Mouse (Mus musculus): ENCODE measurements around the gene Dnaaf2. TPM values are rescaled to one million over a fixed set of nuclear protein-coding genes. Genes with fewer than 3 reads are reported as not detected.

Gene Dnaaf2
- polyA plus RNA-seq, 1 experiment = 22.3 TPM

DNA sequence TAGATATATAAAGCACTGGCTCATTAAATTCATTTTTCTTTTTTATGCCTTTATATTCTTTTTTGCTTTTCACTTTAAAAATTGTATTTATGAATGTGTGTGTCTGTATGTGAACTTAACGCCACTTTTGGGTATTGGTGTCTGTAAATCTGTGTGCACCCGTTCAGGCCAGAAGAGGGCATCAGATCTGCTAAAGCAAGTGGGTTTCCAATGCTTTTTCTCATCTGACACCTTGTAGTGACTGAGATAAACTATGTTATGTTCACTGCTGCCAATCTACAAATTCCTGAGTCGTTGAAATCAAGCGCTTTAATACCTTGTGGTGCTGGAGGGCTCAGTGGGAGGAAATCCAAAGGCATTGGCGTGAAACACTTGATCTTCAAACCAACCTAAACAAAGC lies 12.8 kb upstream of the Dnaaf2 start:
- Histone ChIP-seq H3K27me3 (ENCODE audit: control insufficient read depth, insufficient read depth, low read length) (no peaks in the 10 kb centered on the region), H3K4me1 (ENCODE audit: control insufficient read depth, insufficient read depth, low read length) (no peaks in the 10 kb centered on the region), H3K36me3 (ENCODE audit: control insufficient read depth, insufficient read depth, low read length) (no peaks in the 10 kb centered on the region), H3K27ac (ENCODE audit: control insufficient read depth, insufficient read depth, low read depth, low read length) (no peak overlapping the region), H3K4me3 (ENCODE audit: control insufficient read depth, low read depth, low read length) (no peak overlapping the region)
- no peak for TF ChIP-seq POLR2A (IDR thresholded peaks at IDR 0.05; ENCODE audit: control insufficient read depth, low read depth, low read length)
- no peak for TF ChIP-seq CTCF (IDR thresholded peaks at IDR 0.05; ENCODE audit: control insufficient read depth, insufficient read depth, insufficient replicate concordance, low read depth, low read length)

DNA sequence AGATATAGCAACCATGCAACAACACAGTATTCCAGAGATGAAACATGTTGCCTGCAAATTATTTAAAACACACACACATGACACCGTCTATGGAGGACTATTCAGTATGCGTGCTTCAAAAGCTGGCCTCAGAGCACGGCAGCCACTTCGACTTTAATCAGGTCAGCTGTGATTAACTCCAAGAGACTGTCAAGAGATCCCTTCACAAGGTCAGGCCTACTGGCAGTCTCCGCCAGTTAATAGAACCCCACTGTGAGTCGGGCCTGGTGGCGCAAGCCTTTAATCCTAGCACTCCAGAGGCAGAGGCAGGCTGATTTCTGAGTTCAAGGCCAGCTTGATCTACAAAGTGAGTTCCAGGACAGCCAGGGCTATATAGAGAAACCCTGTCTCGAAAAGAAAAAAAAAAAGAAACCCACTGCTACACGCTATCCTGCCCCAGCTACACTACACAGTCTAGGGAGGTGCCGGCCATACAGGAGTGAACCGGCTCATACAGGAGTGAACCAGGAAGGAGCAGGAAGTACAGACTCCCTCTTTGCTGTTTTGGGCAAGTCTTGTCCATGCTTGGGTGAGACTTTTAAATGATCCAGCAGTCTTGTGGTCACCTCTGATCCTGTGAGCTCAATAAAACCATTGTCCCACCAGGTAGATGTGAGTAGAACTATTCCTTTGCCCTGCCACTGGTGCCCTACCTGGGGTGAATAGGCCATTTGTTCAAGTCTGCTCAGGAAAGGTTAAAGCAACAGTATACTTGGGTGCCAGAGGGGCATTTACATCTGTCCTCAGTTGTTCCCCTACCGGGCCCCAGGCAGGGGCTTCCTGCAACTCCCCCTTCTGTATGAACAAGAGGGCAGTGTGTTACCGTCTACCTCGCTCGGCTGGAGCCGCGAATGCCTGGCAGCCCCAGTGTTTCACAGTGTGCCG lies 12.1 kb upstream of the Dnaaf2 start:
- Histone ChIP-seq H3K4me3 (ENCODE audit: control insufficient read depth, low read depth, low read length) (no peak overlapping the region), H3K36me3 (ENCODE audit: control insufficient read depth, insufficient read depth, low read length) (no peaks in the 10 kb centered on the region), H3K27ac (ENCODE audit: control insufficient read depth, insufficient read depth, low read depth, low read length) (no peak overlapping the region), H3K27me3 (ENCODE audit: control insufficient read depth, insufficient read depth, low read length) (no peaks in the 10 kb centered on the region), H3K4me1 (ENCODE audit: control insufficient read depth, insufficient read depth, low read length) (no peaks in the 10 kb centered on the region)
- no peak for TF ChIP-seq POLR2A (IDR thresholded peaks at IDR 0.05; ENCODE audit: control insufficient read depth, low read depth, low read length)
- TF ChIP-seq CTCF (IDR thresholded peaks at IDR 0.05; ENCODE audit: control insufficient read depth, insufficient read depth, insufficient replicate concordance, low read depth, low read length) = no peak

DNA sequence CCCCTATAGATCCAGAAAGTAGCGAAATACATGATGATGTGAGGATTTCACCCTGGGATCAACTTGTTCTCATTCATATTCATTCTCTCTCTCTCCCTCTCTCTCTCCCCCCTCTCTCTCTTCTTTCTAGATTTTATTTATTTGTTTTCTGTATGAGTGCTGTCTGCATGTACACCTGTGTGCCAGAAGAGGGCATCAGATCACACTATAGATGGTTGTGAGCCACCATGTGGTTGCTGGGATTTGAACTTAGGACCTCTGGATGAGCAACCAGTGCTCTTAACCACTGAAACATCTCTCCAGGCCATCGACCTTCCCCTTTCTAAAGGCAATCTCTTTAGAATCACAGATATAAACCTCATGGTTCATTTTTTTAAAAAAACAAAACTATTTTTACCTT lies 10.3 kb upstream of the Dnaaf2 start:
- H3K36me3 ChIP-seq (ENCODE audit: control insufficient read depth, insufficient read depth, low read length) = no peaks in the 10 kb centered on the region

DNA sequence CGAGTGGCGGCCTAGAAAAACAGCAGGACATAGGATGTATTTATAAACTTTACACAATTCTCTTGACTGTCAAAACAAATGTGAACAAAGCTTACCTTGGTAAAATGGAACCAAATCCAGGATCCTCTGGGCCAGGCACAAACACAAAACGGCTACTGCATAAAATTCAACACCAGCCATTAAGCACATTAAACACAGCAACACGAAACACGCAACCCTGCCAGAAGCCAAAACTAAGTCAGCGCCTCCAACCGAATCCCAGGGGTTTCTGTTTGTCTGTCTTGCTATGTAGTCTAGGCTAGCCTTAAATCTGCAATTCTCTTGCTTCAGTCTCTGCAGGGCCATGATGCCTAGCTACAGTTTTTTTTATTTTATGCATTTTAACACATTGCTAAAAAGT lies 9.7 kb upstream of the Dnaaf2 start:
- Histone ChIP-seq H3K27ac (ENCODE audit: control insufficient read depth, insufficient read depth, low read depth, low read length) (no peak overlapping the region), H3K4me3 (ENCODE audit: control insufficient read depth, low read depth, low read length) (no peak overlapping the region), H3K4me1 (ENCODE audit: control insufficient read depth, insufficient read depth, low read length) (0 out of 2 replicates have a peak, but pooled peaks cover 2% of the 10 kb centered on the region), H3K27me3 (ENCODE audit: control insufficient read depth, insufficient read depth, low read length) (no peaks in the 10 kb centered on the region), H3K36me3 (ENCODE audit: control insufficient read depth, insufficient read depth, low read length) (no peaks in the 10 kb centered on the region)
- TF ChIP-seq CTCF (IDR thresholded peaks at IDR 0.05; ENCODE audit: control insufficient read depth, insufficient read depth, insufficient replicate concordance, low read depth, low read length) = no peak
- no peak for TF ChIP-seq POLR2A (IDR thresholded peaks at IDR 0.05; ENCODE audit: control insufficient read depth, low read depth, low read length)

More for the DNA sequence above, 10.3 kb upstream of the Dnaaf2 start:
- TF ChIP-seq POLR2A (IDR thresholded peaks at IDR 0.05; ENCODE audit: control insufficient read depth, low read depth, low read length) (no peak), CTCF (IDR thresholded peaks at IDR 0.05; ENCODE audit: control insufficient read depth, insufficient read depth, insufficient replicate concordance, low read depth, low read length) (no peak)
- H3K27ac ChIP-seq (ENCODE audit: control insufficient read depth, insufficient read depth, low read depth, low read length) = no peak overlapping the region
- no peak overlapping the region for H3K4me3 ChIP-seq (ENCODE audit: control insufficient read depth, low read depth, low read length)
- no peaks in the 10 kb centered on the region for H3K27me3 ChIP-seq (ENCODE audit: control insufficient read depth, insufficient read depth, low read length)
- H3K4me1 ChIP-seq (ENCODE audit: control insufficient read depth, insufficient read depth, low read length) = 0 out of 2 replicates have a peak, but pooled peaks cover 2% of the 10 kb centered on the region

DNA sequence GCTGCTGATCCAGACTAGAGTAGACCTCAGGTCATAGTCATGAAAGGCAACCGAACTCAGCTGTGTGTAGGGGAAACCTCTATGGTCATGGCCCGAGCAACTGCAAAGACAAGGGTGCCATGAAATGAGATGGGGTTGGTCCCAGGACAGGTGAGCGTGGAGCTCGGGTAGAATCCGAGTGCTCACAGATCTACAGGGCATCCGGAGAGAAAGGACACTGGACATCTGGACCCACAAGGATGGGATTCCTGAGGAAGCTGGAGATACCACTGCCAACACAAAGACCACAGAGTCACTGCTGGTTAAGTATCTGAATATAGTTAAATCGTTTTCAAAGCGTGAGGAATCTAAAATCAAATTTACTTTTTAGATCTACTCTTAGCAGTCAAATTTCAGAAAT lies 9.2 kb upstream of the Dnaaf2 start:
- no peak for TF ChIP-seq CTCF (IDR thresholded peaks at IDR 0.05; ENCODE audit: control insufficient read depth, insufficient read depth, insufficient replicate concordance, low read depth, low read length)
- TF ChIP-seq POLR2A (IDR thresholded peaks at IDR 0.05; ENCODE audit: control insufficient read depth, low read depth, low read length) = no peak
- Histone ChIP-seq H3K27me3 (ENCODE audit: control insufficient read depth, insufficient read depth, low read length) (no peaks in the 10 kb centered on the region), H3K36me3 (ENCODE audit: control insufficient read depth, insufficient read depth, low read length) (no peaks in the 10 kb centered on the region), H3K4me1 (ENCODE audit: control insufficient read depth, insufficient read depth, low read length) (0 out of 2 replicates have a peak, but pooled peaks cover 2% of the 10 kb centered on the region), H3K4me3 (ENCODE audit: control insufficient read depth, low read depth, low read length) (no peak overlapping the region), H3K27ac (ENCODE audit: control insufficient read depth, insufficient read depth, low read depth, low read length) (no peak overlapping the region)

DNA sequence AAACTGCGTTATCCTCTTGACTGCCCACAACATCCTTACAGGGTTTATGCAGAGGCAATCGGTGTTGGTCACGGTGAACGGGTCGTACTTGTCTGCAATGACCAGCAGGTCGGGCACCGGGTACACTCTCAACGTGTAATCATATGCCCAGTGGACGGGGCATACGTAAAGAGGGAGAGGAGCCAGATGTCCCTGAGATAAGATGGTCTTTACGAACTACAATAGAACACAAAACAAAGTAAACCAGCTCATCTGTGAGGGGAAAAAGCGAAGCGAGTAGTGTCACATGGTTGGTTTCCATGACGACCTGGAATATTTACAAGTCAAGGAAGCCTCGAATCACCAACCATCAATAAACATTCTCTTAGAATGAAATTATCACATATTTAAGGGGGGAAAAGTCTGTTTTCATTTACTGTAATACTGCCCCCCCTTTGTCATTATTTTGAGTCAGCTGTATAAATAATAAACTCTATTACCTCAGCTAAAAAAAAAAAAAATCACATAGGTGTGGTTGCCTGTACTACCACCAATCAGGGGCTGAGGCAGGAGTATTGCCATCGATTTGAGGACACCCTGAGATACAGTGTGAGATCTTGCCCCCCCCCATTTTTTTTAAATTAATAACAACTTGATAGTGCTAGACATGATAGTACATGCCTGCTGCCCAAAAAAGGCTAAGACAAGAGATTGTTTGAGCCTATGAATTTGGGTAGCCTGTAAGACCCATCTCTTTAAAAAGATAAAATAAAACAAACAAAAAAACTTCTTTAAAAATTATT lies 6.0 kb upstream of the Dnaaf2 start, which contains the start of gene Gm49384:
Gene Gm49384, minus strand, starts transcription at position 216 of the 782 bp plus-strand sequence.
- H3K27ac ChIP-seq (ENCODE audit: control insufficient read depth, insufficient read depth, low read depth, low read length) = no peak within 1 kb of the TSS
- no peaks in the 10 kb centered on the region for H3K36me3 ChIP-seq (ENCODE audit: control insufficient read depth, insufficient read depth, low read length)
- no peaks in the 10 kb centered on the region for H3K27me3 ChIP-seq (ENCODE audit: control insufficient read depth, insufficient read depth, low read length)
- H3K4me3 ChIP-seq (ENCODE audit: control insufficient read depth, low read depth, low read length) = peak within 1 kb of the TSS; percentile 78
- TF ChIP-seq POLR2A (IDR thresholded peaks at IDR 0.05; ENCODE audit: control insufficient read depth, low read depth, low read length) (no peak), CTCF (IDR thresholded peaks at IDR 0.05; ENCODE audit: control insufficient read depth, insufficient read depth, insufficient replicate concordance, low read depth, low read length) (no peak)
- 0 out of 2 replicates have a peak, but pooled peaks cover 2% of the 10 kb centered on the region for H3K4me1 ChIP-seq (ENCODE audit: control insufficient read depth, insufficient read depth, low read length)

DNA sequence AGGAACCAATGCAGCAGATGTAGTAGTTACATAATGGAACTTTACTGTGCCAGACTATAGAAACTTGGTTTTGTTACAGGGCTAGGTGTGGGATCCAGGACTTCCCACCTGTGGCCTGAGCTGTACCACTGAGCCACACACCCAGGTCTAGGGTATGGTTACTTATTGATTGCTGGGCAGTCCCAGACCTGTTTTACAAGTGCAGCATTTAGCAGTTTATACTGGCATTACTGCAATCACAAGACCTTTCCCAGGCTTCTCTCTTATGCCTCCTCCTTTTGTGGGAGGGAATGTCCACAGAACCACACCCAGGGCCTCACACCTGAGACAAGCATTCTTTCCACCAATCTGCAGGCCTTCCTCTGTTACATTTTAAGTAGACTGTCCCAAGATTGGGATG lies 756 bp upstream of the Dnaaf2 start:
- H3K27ac ChIP-seq (ENCODE audit: control insufficient read depth, insufficient read depth, low read depth, low read length) = peak overlapping the region; percentile 37; the same call in 1 of the 2 replicates
- peaks cover 5% of the 10 kb centered on the region for H3K4me1 ChIP-seq (ENCODE audit: control insufficient read depth, insufficient read depth, low read length)
- no peak for TF ChIP-seq POLR2A (IDR thresholded peaks at IDR 0.05; ENCODE audit: control insufficient read depth, low read depth, low read length)
- TF ChIP-seq CTCF (IDR thresholded peaks at IDR 0.05; ENCODE audit: control insufficient read depth, insufficient read depth, insufficient replicate concordance, low read depth, low read length) = no peak
- peak overlapping the region; percentile 74 for H3K4me3 ChIP-seq (ENCODE audit: control insufficient read depth, low read depth, low read length)
- no peaks in the 10 kb centered on the region for H3K27me3 ChIP-seq (ENCODE audit: control insufficient read depth, insufficient read depth, low read length)
- no peaks in the 10 kb centered on the region; the same call in 1 of the 2 replicates for H3K36me3 ChIP-seq (ENCODE audit: control insufficient read depth, insufficient read depth, low read length)

Data from testis, adult 2 months (tissue).